Mouse (Mus musculus) limb, embryonic 12.5 days (tissue): ENCODE measurements around the gene Prph. TPM values are rescaled to one million over a fixed set of nuclear protein-coding genes. Genes with fewer than 3 reads are reported as not detected.
A peak's percentile ranks its signal among the peaks of the same experiment; 100 is the strongest.

Experiments
- ATAC-seq: fragments of 200-750 bp; cut with Nextera tagmentation; 2 replicates; pipeline ENCODE4 v1.8.0; 2017; ENCODE audit warnings: low read depth, moderate TSS enrichment; ENCODE audit not compliant: insufficient number of reproducible peaks, insufficient read depth, low FRiP score, low TSS enrichment
- H3K27ac ChIP-seq: fragments of 300-500 bp; sonication (generic); 2 replicates; pipeline ENCODE4 v1.5.1; 2016; ENCODE audit warnings: mild to moderate bottlenecking, moderate library complexity
- H3K27me3 ChIP-seq: fragments of 300-500 bp; sonication (generic); 2 replicates; pipeline ENCODE4 v1.6.1; 2016; ENCODE audit warnings: mild to moderate bottlenecking, moderate library complexity
- H3K36me3 ChIP-seq: fragments of 300-500 bp; sonication (generic); 2 replicates; pipeline ENCODE4 v1.6.1; 2016; ENCODE audit warnings: mild to moderate bottlenecking, moderate library complexity
- H3K4me1 ChIP-seq: fragments of 300-500 bp; sonication (generic); replicated peaks from 2 replicates; pipeline ENCODE4 v1.6.1; 2016
- H3K4me2 ChIP-seq: fragments of 300-500 bp; sonication (generic); 2 replicates; pipeline ENCODE4 v1.6.1; 2016; ENCODE audit warnings: mild to moderate bottlenecking, moderate library complexity
- H3K4me3 ChIP-seq: fragments of 300-500 bp; sonication (generic); replicated peaks from 2 replicates; pipeline ENCODE4 v1.5.1; 2016; ENCODE audit warnings: mild to moderate bottlenecking
- H3K9ac ChIP-seq: fragments of 300-500 bp; sonication (generic); replicated peaks from 2 replicates; pipeline ENCODE4 v1.6.1; 2016; ENCODE audit warnings: mild to moderate bottlenecking, moderate library complexity
- H3K9me3 ChIP-seq: fragments of 300-500 bp; sonication (generic); 2 replicates; pipeline ENCODE4 v1.6.1; 2016; ENCODE audit warnings: mild to moderate bottlenecking, moderate library complexity
- WGBS: fragments of 180-500 bp; shearing (Covaris S2); methylation state at CpG from one replicate; pipeline ENCODE4 v1.1.7; 2016; 5-methylcytosine and 5-hydroxymethylcytosine counted together
- polyA plus RNA-seq: library from polyadenylated mRNA; unstranded; fragments of >200 nt; fragmentation: Nextera tagmentation; extraction: Ambion mirVana; gene quantifications from 2 replicates; pipeline ENCODE4 v1.2.1, GENCODE M21; 2016

The Prph gene
- polyA plus RNA-seq: 0.19 and 5.1 TPM in 2 replicates

- Histone ChIP-seq H3K9me3 (no peaks in the 10 kb centered on the region; the same call in 1 of the 2 replicates), H3K4me1 (peaks cover 34% of the 10 kb centered on the region), H3K4me3 (peak within 1 kb of the TSS; percentile 39), H3K27me3 (peaks cover 94% of the 10 kb centered on the region), H3K9ac (peak within 1 kb of the TSS; percentile 47), H3K27ac (no peak within 1 kb of the TSS), H3K4me2 (peak within 1 kb of the TSS; percentile 64), H3K36me3 (no peaks in the 10 kb centered on the region)
- 3% methylated on average over 30 of the region's 30 CpGs for WGBS
- no peak for ATAC-seq
Observed at GRCm38 (mm10) chr15:99055040-99055439, at the start of gene Prph. Gene Prph (plus strand): TSS chr15:99055174.

DNA sequence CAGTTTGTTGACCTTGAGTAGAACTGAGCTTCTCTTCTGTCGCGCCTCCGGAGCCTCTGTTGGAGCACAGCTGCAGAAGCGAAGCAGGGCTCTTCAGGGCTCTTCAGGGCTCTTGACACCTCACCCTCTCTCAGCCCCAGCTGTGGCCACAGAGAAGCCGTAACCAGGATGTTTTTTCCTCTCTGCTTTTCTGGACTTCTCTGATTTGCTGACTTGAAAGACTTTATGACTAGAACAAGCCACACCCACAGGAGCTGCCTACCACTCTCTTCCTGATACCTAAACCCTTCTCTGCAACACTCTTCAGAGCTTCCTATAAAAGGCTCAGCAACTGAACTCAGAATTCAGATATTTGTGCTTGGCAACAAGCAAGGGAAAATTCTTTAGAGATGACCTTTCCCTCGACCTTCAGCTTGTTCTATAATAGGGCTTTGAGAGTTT is 46.2 kb upstream of the Prph start:
- Histone ChIP-seq H3K9ac (no peak overlapping the region), H3K4me3 (no peak overlapping the region), H3K27ac (peak overlapping the region; percentile 41; the same call in 1 of the 2 replicates), H3K9me3 (peaks cover 9% of the 10 kb centered on the region; the same call in 1 of the 2 replicates), H3K27me3 (no peaks in the 10 kb centered on the region), H3K4me1 (no peaks in the 10 kb centered on the region), H3K4me2 (no peak overlapping the region), H3K36me3 (no peaks in the 10 kb centered on the region)
- no peak for ATAC-seq
- WGBS: 62% methylated on average over 6 of the region's 6 CpGs

DNA sequence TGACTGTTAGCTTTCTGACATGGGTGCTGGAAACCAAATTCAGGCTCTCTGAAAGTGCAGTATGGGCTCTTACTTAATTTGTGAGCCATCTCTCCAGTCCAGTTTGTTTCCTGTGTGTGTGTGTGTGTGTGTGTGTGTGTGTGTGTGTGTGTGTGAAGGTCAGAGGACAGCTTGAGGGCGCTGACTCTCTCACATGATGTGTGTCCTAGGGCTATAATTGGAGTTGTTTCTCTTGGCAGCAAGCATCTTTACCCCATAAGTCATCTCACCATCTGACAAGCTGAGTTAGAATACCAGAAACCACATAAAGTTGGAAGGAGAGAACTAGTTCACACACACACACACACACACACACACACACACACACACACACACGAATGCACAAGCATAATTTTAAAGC is 44.1 kb upstream of the Prph start:
- WGBS: 92% methylated on average over 2 of the region's 2 CpGs
- Histone ChIP-seq H3K9ac (no peak overlapping the region), H3K9me3 (no peaks in the 10 kb centered on the region), H3K27ac (no peak overlapping the region), H3K4me1 (peaks cover 7% of the 10 kb centered on the region), H3K4me3 (no peak overlapping the region), H3K27me3 (no peaks in the 10 kb centered on the region), H3K36me3 (no peaks in the 10 kb centered on the region), H3K4me2 (no peak overlapping the region)
- ATAC-seq: no peak

- WGBS: 71% methylated on average over 3 of the region's 3 CpGs
Observed at GRCm38 (mm10) chr15:99011946-99012345, 43.0 kb upstream of the Prph start.

GRCm38 (mm10) chr15:99014496-99015030 is 40.4 kb upstream of the Prph start:
- no peak overlapping the region for H3K27ac ChIP-seq
- 40% methylated on average over 9 of the region's 9 CpGs for WGBS
- no peak overlapping the region for H3K4me2 ChIP-seq
- H3K4me3 ChIP-seq: no peak overlapping the region
- H3K4me1 ChIP-seq: peaks cover 31% of the 10 kb centered on the region
- H3K36me3 ChIP-seq: no peaks in the 10 kb centered on the region
- H3K27me3 ChIP-seq: no peaks in the 10 kb centered on the region
- no peaks in the 10 kb centered on the region for H3K9me3 ChIP-seq
- no peak for ATAC-seq
- H3K9ac ChIP-seq: no peak overlapping the region

More at GRCm38 (mm10) chr15:99011946-99012345, 43.0 kb upstream of the Prph start:
- H3K4me2 ChIP-seq: no peak overlapping the region
- H3K4me1 ChIP-seq: peaks cover 7% of the 10 kb centered on the region
- H3K27me3 ChIP-seq: no peaks in the 10 kb centered on the region
- no peaks in the 10 kb centered on the region for H3K36me3 ChIP-seq
- no peak overlapping the region for H3K27ac ChIP-seq
- no peaks in the 10 kb centered on the region for H3K9me3 ChIP-seq
- no peak overlapping the region for H3K4me3 ChIP-seq
- no peak overlapping the region for H3K9ac ChIP-seq
- no peak for ATAC-seq

GRCm38 (mm10) chr15:99017355-99017761 is 37.6 kb upstream of the Prph start:
- Histone ChIP-seq H3K27me3 (no peaks in the 10 kb centered on the region), H3K27ac (peak overlapping the region; percentile 98), H3K4me1 (peaks cover 32% of the 10 kb centered on the region), H3K9me3 (peaks cover 2% of the 10 kb centered on the region; the same call in 1 of the 2 replicates), H3K4me3 (no peak overlapping the region), H3K9ac (0 out of 2 replicates have a peak overlapping the region, but pooled peaks have one; percentile 37), H3K4me2 (peak overlapping the region; percentile 36), H3K36me3 (no peaks in the 10 kb centered on the region)
- ATAC-seq: 0 out of 2 replicates have a peak, but pooled peaks have one; percentile 14
- 67% methylated on average over 8 of the region's 8 CpGs for WGBS

DNA sequence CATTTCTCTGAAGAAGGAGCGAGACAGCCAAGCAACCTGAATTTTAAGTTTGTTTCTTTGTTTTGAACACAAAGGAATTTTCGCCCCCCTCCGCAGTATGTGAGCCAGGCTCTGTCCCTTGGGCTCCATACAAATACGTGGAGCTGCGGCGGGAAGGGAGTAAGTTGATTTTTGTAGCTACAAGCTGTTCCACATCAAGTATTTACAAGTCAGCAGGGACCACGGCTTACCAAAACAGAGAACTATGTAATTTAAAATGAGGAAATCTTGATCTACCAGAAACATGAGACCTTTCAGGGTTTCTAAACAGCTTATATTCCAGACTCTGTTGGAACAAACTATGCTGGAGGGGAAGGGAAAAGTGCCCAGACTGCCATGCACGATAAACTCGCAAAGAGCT is 37.0 kb upstream of the Prph start:
- Histone ChIP-seq H3K4me3 (no peak overlapping the region), H3K9ac (0 out of 2 replicates have a peak overlapping the region, but pooled peaks have one; percentile 37), H3K9me3 (peaks cover 2% of the 10 kb centered on the region; the same call in 1 of the 2 replicates), H3K27me3 (no peaks in the 10 kb centered on the region), H3K4me1 (peaks cover 32% of the 10 kb centered on the region), H3K27ac (peak overlapping the region; percentile 98), H3K4me2 (peak overlapping the region; percentile 36; the same call in 1 of the 2 replicates), H3K36me3 (no peaks in the 10 kb centered on the region)
- WGBS: 46% methylated on average over 9 of the region's 9 CpGs
- ATAC-seq: peak; percentile 91

DNA sequence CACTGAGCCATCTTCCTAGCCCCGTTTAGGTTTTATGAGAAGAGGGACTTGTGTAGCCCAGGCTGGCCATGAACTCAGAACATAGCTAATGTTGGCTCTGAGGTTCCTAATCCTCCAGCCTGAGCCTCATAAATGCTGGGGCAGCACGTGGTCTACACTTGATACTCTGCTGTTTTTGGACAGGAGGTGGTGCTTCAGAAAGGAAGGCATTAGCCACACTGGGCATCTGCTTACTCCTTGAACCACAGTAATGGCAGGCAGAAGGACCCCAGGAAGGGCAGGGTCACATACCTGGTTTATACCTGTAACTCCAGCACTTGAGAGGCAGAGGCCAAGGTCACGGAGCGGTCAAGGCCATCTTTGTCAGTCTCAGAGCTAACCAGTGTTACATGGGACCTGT is 36.3 kb upstream of the Prph start:
- no peak overlapping the region for H3K9ac ChIP-seq
- no peaks in the 10 kb centered on the region for H3K27me3 ChIP-seq
- peaks cover 2% of the 10 kb centered on the region; the same call in 1 of the 2 replicates for H3K9me3 ChIP-seq
- ATAC-seq: peak; percentile 64
- H3K4me1 ChIP-seq: peaks cover 32% of the 10 kb centered on the region
- WGBS: 66% methylated on average over 4 of the region's 4 CpGs
- H3K4me3 ChIP-seq: no peak overlapping the region
- H3K4me2 ChIP-seq: 0 out of 2 replicates have a peak overlapping the region, but pooled peaks have one; percentile 24
- H3K36me3 ChIP-seq: no peaks in the 10 kb centered on the region
- H3K27ac ChIP-seq: peak overlapping the region; percentile 98

DNA sequence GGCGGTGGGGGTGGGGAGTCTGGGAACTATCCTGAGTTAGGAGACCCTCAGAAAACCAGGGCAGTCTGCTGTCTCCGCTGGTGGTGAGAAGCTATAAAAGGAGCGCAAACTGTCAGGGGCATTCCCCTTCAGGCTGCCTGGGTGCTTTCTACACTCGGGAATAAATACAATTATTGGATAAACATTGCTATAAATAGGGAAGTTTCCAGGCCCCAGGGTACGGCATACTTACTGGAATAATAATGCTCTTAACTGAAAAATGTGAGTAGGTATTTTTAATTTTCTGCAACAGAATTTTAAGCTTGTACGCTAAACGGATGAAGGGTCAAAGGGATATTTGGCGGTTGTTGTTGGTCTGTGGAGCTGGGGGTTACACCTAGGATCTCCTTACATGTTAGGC is 35.5 kb upstream of the Prph start:
- Histone ChIP-seq H3K9ac (no peak overlapping the region), H3K4me3 (no peak overlapping the region), H3K4me1 (peaks cover 31% of the 10 kb centered on the region), H3K27ac (peak overlapping the region; percentile 98), H3K36me3 (no peaks in the 10 kb centered on the region), H3K9me3 (peaks cover 2% of the 10 kb centered on the region; the same call in 1 of the 2 replicates), H3K27me3 (0 out of 2 replicates have a peak, but pooled peaks cover 5% of the 10 kb centered on the region), H3K4me2 (peak overlapping the region; percentile 24; the same call in 1 of the 2 replicates)
- WGBS: 45% methylated on average over 8 of the region's 8 CpGs
- no peak for ATAC-seq

- Histone ChIP-seq H3K4me2 (no peak overlapping the region), H3K36me3 (no peaks in the 10 kb centered on the region), H3K9ac (no peak overlapping the region), H3K4me1 (peaks cover 26% of the 10 kb centered on the region), H3K27ac (no peak overlapping the region), H3K9me3 (peaks cover 2% of the 10 kb centered on the region; the same call in 1 of the 2 replicates), H3K4me3 (no peak overlapping the region), H3K27me3 (0 out of 2 replicates have a peak, but pooled peaks cover 5% of the 10 kb centered on the region)
- WGBS: 92% methylated on average over 4 of the region's 4 CpGs
- ATAC-seq: no peak
Observed at GRCm38 (mm10) chr15:99020171-99020570, 34.8 kb upstream of the Prph start.

- no peak overlapping the region for H3K9ac ChIP-seq
- ATAC-seq: no peak
- H3K4me3 ChIP-seq: no peak overlapping the region
- 97% methylated on average over 7 of the region's 7 CpGs for WGBS
- no peak overlapping the region for H3K4me2 ChIP-seq
- peaks cover 26% of the 10 kb centered on the region for H3K4me1 ChIP-seq
- H3K36me3 ChIP-seq: no peaks in the 10 kb centered on the region
- H3K27me3 ChIP-seq: 0 out of 2 replicates have a peak, but pooled peaks cover 5% of the 10 kb centered on the region
- H3K27ac ChIP-seq: no peak overlapping the region
- H3K9me3 ChIP-seq: peaks cover 2% of the 10 kb centered on the region; the same call in 1 of the 2 replicates
Observed at GRCm38 (mm10) chr15:99021255-99021654, 33.7 kb upstream of the Prph start.
